Mouse (Mus musculus) layer of hippocampus, postnatal 25 days (tissue): ENCODE measurements around the gene Zfp740. TPM values are rescaled to one million over a fixed set of nuclear protein-coding genes. Genes with fewer than 3 reads are reported as not detected.

Experiments
- DNase-seq, 2 experiments: peaks; one replicate each; pipeline ENCODE4 v3.0.0; 2022; ENCODE audit warnings: mixed read lengths in 2 of 2, low spot score in 1 of 2; ENCODE audit errors: extremely low spot score in 1 of 2
- total RNA-seq, 2 experiments: library from RNA; stranded (reverse); gene quantifications; 2 replicates each; pipeline ENCODE4 v1.2.3; 2021

Gene Zfp740
- total RNA-seq, 2 experiments from 2014 or later = 66.6 to 70.2 TPM

- DNase-seq = no peak
These were observed 11.3 kb upstream of the Zfp740 start for GRCm38 (mm10) chr15:102191699-102192098.

- no peak for DNase-seq
These were observed 10.7 kb upstream of the Zfp740 start for GRCm38 (mm10) chr15:102192271-102192812.

- DNase-seq = no peak
These were observed 10.1 kb upstream of the Zfp740 start for GRCm38 (mm10) chr15:102192820-102193386.

GRCm38 (mm10) chr15:102193652-102194051, 9.4 kb upstream of the Zfp740 start:
- DNase-seq = no peak

- DNase-seq = no peak
These were observed 8.6 kb upstream of the Zfp740 start for GRCm38 (mm10) chr15:102194439-102194838.

- DNase-seq = no peak
These were observed 7.7 kb upstream of the Zfp740 start for GRCm38 (mm10) chr15:102195373-102195772.

- DNase-seq = no peak
These were observed 4.2 kb upstream of the Zfp740 start for GRCm38 (mm10) chr15:102198841-102199240.

GRCm38 (mm10) chr15:102203835-102204381, 859 bp downstream of the Zfp740 start:
- DNase-seq = peak; percentile 48 to 55

- no peak for DNase-seq
These were observed 1.8 kb downstream of the Zfp740 start, which contains the start of gene Csad for GRCm38 (mm10) chr15:102204674-102205505. Gene Csad (minus strand): TSS chr15:102204724.

- peak in 1 of 2 experiments; percentile 29 for DNase-seq
These were observed 2.7 kb downstream of the Zfp740 start for GRCm38 (mm10) chr15:102205779-102206178.

- DNase-seq = no peak
These were observed 4.3 kb downstream of the Zfp740 start for GRCm38 (mm10) chr15:102207351-102207750.

- no peak for DNase-seq
These were observed 5.1 kb downstream of the Zfp740 start for GRCm38 (mm10) chr15:102208092-102208561.

- no peak for DNase-seq
These were observed 6.1 kb downstream of the Zfp740 start for GRCm38 (mm10) chr15:102209114-102209513.

GRCm38 (mm10) chr15:102210816-102211215, 7.8 kb downstream of the Zfp740 start:
- DNase-seq = no peak

GRCm38 (mm10) chr15:102211895-102212294, 8.8 kb downstream of the Zfp740 start:
- DNase-seq = no peak

- no peak for DNase-seq
These were observed 11.1 kb downstream of the Zfp740 start for GRCm38 (mm10) chr15:102214132-102214531.

- no peak for DNase-seq
These were observed 12.6 kb downstream of the Zfp740 start for GRCm38 (mm10) chr15:102215624-102216023.

- no peak for DNase-seq
These were observed 13.6 kb downstream of the Zfp740 start for GRCm38 (mm10) chr15:102216459-102217228.

- DNase-seq = no peak
These were observed 14.3 kb downstream of the Zfp740 start for GRCm38 (mm10) chr15:102217325-102217724.

- no peak for DNase-seq
These were observed 19.3 kb downstream of the Zfp740 start for GRCm38 (mm10) chr15:102222386-102222785.
